Mouse (Mus musculus): ENCODE measurements around the gene Syt6.

Gene Syt6

DNA sequence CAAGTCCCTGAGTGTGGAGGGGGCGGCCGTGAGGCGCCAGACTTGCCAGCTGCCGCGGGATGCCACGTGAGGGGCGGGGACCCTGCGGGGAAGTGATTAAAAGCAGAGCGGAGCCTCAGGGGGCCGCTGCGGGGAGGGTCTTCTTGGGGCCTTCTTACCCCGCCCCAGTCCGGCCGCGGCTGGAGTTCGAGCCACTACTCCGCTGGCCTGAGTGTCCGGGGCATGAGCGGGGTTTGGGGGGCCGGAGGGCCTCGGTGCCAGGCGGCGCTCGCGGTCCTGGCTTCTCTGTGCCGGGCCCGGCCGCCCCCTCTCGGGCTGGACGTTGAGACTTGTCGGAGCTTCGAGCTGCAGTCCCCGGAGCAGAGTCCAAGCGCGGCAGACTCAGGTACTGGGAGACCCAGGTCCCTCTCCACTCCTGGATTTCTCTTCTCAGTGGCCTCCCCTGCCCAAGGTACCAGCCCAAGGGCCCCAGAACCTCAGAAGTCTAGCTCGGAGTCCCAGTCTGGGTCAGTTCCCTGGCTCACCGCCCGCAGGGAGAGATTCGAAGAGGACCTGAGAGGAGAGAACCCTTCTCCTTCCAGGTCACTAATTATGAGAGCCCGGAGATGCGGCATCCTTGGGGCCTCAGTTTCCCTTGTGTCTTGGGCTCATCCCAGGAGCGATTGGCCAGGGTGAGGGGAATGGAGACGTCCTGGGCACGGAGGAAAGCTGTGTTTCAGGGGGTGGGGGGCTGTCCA is at the start of gene Syt6:
Gene Syt6 (plus strand): TSS at position 76 of the 737 bp plus-strand sequence.
- peak; percentile 29 for DNase-seq (ENCODE audit: low spot score)

DNA sequence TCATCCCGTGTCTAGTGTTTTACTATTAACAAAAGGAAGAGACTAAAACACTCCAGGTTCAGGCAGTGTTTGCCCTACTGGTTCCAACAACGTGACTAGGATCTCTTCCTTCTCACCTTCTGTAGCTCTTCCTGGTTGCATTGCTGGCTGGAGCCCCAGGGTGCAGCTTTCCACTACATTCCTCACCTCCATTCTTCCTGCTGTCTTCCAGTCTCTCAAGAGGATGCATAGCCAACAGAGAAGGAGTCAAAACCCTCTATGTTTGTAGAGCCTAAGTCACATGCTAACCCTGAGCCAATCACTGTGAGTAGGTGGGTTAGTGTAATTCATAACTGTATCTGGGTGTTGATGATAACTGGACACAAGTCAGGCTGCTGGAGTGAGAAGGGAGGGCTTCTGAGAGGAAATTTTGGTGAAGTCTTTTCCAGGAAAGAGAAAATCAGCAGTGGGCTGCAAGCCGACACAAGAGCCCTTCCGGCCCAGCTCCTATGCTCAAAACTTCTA is 48.8 kb upstream of the Syt6 start:
- no peak for DNase-seq (ENCODE audit: low spot score)

DNA sequence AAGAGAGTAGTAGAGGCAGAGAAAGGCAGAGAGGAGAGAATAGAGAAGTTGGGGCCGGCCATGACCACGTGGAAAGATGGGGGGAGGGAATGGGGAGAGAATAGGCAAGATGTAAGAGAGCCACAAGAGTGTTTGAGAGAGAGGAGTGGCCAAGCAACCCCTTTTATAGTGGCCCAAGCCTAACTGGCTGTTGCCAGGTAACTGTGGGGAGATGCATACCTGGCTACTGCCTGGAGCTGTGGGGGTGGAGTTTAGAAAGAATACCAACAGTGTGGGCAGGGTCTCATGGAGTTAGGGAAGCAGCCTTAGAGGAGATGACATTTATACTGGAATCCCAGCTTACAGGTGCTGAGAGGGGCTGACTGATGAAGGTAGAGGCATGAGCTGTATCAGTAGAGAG is 48.2 kb upstream of the Syt6 start:
- no peak for DNase-seq (ENCODE audit: low spot score)

DNA sequence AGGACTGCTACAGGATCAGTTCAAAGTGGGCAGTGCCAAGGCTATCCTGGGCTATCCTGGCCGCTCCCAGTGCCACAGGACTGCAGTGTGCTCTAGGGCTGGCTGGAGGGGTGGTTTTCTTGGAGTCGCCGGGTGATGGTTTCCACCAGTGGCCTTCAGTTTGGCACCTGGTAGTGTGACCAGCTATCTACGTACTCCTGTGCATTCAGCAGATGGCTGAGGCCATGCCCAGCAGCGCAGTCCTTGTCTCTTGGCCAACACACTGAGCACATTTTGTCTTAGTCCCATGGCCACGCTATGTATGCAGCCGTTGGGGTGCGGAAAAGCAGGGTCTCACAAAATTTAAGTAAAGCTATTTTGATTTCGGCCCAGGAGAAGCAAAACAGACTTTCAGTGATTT is 41.0 kb upstream of the Syt6 start:
- no peak for DNase-seq (ENCODE audit: low spot score)

DNA sequence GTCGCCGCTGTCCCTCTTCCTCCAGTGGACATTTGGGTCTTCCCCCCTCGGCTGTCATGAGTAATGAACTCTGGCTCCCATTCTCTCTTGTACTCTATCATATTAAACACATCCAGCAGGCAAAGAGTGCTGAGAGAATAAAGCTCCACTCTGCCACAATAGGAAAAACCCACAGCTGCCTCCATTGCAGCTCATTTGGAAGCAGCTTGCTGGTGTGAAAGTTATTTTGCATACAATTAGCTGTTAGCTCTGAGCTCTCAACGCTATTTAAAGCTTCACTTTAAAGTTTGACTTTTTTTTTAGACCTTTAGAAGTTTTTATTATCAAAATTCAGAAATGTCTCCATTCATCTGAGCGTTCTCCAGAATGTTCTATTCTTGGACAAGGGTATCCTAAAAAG is 39.8 kb upstream of the Syt6 start:
- DNase-seq (ENCODE audit: low spot score), result no peak

DNA sequence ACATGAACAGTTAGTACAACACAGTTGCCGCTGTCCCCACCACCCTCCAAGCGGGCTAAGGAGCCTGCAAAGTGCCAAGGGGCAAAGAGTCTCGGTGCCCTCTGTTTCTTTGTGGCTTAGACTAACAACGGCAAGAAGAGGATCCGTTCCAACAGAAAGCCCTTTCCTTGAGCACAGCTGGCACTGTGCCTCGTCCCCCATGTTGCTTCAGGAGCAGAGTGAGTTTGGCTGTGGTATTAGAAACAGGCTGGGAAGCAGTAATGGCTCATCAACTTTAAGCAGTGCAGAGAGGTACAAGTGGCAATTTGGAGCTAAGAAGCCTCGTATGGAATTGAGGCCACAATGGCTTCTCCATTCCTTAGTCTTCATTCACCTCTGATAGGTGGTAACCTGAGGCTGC is 35.9 kb upstream of the Syt6 start:
- no peak for DNase-seq (ENCODE audit: low spot score)

DNA sequence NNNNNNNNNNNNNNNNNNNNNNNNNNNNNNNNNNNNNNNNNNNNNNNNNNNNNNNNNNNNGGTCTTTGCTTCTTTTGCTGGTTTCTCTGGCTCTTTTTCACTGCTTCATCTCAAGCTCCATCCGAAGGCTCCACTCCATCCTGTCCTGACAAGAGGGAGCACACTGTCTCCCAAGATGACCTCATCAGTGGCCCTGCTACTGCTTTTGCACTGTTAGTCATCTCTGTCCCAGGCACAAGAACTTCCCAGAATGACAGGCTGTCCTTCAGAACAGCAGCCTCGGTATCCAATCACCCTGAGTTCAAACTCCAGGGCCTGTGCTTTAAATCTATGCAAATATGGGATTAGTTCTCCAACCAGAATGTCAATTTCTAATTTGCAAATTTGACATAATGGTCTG is 28.9 kb upstream of the Syt6 start:
- no peak for DNase-seq (ENCODE audit: low spot score)

DNA sequence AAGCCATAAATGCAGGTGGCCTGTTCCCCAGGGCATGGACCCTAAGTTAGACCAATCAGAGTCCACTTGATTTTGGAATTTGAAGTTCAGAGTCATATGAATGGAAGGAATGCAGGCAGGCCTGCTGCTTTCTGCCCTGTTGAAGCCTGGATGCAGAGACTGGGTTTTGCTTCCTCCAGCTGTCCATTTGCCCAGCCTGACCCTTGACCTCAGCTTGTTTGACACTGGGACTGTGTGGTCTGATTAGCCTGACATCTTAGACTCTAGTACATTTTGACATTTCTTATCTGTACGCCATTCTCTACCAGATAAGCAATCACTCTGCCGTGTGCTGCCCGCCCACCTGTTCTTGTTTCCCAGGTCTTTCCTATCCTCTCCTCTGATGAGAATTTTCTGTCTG is 28.4 kb upstream of the Syt6 start:
- DNase-seq (ENCODE audit: low spot score), result no peak

DNA sequence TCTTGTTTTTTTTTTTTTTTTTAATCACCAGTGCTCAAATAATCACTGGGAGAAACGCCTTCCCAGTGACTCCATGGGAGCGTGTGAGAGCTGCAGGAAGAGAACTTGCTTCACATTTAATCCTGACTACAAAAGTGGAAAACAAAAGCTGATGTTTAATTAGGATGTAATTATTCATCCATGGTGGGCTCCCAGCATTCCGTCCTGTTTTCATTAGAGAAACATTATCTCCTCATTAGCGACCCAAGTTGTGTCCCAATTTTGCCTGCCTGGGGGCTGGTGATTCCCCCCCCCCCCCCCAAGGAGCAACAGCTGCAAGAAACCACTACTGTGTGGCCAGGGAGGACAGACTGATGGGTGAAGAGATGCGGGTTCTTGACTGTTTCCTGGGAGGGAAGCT is 24.8 kb upstream of the Syt6 start:
- no peak for DNase-seq (ENCODE audit: low spot score)

DNA sequence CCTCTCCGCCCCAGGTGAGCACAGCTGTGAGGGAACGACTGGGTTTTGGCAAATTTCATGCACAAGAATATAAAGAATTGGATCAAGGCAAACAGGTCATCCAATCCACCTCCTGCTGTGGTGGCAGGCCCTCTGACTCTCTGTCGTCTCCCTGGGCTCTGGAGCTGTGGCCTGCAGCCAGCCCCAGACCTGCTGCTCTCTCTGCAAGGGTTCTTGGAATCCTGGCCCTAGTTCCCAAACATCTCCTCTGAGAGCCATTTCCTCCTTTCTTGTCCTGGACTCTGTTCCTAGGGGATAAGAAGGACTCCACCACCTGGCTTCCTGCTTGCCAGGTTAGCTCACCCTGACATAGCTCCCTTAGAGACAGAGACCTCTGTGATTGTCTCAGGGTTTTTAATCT is 7.8 kb upstream of the Syt6 start:
- no peak for DNase-seq (ENCODE audit: low spot score)

DNA sequence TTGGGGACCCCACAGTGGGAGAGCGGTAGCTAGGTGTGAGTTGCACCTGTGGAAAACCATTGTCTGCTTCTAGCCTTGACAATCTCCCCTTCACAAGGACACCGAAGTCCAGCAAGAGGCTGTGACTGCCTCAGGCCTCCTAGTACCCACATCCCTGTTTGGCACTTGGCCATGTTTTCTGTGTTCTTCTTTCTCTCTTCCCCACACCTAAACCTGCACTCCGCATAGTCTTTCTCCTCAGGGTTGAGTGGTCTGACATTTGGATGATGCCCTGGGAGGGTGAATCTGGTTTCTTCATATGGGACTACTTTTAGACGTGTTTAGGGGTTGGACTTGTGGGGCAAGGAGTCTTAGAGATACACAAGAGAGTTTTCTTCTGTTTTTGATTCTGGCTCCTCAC is 2.5 kb upstream of the Syt6 start:
- DNase-seq (ENCODE audit: low spot score), result no peak

DNA sequence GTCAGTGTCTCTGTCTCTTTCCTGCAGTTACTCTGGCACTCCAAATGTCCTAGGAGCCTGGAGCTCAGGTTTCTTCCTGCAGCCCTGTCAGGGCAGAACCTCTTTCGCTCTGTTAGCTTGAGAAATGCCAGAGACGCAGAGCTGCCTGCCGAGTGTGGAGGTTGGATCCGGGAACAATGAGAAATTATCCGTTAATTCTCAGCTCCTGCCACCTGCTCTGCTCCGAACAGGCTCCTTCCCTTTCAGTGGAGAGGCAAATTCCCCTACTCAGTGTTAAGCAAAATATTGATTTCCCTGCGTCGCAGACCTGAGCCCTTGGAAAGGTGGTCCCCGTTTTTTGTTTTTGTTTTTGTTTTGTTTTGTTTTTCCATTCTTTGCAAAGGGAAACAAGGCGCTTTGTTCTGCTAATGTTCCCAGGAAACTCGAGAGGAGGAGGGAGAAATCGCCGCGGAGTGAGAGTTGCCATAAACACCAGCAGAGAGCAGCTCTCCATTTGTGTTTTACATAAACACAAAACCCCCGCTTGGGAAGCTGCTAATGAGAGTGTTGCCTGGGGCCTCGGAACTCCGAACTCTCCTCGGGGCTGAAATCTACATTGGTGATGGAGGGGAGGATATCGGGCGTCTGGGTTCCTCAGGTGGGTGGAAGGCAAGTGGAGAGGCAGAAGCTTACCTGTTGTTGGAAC is 1.8 kb upstream of the Syt6 start:
- DNase-seq (ENCODE audit: low spot score), result peak; percentile 27

DNA sequence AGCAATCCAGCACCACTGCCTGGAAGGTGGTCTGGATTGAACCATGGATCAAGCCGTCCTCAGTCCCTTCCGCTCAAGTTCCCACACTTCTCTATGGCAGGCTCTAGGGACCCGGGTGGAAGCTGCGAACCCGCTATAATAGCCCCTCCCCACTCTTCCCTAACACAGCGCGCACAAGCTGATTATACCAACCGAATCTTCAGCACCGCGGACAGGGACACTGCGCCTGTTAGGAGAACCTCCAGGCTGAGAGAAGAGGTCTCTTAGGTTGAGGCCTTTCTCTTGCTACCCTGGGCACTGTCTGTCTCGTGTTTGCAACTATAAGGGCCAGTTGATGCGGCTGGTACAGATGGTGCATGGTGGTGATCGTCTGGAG is 1.3 kb upstream of the Syt6 start:
- peak; percentile 95 for DNase-seq (ENCODE audit: low spot score)

DNA sequence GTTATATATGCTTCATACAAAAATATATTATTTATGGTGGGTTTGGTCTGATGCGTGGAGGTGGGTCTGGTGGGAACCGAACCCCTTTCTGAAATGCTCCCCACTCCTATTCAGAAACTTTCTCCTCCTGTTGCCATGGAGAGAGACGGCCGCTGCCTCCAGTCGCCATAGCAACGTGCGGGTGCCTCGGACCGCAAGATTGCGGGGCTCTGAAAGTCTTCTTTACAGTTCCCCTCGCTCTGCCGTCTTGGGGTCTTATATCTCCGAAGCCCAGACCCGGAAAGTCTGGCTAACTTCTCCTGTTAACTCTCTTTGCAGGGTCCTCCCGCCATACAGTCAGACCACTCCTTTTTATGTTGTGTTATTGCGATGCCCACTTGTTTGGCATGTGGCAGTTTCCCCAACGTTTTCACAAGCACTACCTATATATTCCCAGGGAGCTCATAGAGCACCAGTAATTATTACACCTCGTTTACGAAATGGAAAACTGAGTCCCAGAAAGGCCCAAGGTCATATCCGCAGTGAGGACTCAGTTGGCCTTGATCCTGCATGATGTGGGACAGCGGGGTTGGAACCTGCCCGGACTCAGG is 370 bp upstream of the Syt6 start:
- DNase-seq (ENCODE audit: low spot score), result peak; percentile 23

DNA sequence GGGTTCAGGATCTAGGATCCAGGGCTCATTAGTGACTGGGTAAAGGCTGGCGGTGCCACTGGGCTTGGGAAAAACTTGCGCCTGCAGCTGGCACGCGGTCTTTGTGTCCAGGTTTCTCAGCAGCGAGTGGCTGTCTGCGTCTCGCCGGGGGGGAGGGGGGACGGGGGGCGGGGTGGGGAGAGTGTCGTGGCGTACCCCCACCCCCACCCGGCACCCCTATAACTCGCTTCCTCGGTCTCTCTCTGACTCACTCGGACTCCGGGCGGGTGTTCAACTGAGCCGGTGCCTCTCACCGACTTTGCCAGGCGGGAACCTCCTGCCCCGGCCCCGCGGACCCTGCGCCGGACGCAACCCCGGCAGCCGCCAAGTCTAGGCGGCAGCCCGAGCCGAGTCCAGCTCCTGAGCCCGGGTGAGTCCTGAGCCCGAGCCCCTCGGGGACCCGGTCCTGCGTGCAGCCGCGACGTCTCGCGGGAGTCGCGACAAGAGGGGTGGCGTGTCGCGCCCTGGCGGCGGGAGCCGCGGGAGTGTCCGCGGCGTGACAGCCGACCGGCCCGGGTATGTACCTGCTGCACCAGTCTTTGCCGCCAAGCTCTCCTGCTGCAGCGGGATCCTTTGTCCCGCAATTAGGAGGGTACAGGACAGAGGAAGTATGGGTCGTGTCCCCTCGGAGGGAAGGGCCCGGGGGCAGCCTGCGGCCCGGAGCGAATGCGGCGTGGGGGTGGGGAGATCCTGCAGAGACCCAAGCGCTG is 1.0 kb downstream of the Syt6 start:
- peak; percentile 38 for DNase-seq (ENCODE audit: low spot score)

DNA sequence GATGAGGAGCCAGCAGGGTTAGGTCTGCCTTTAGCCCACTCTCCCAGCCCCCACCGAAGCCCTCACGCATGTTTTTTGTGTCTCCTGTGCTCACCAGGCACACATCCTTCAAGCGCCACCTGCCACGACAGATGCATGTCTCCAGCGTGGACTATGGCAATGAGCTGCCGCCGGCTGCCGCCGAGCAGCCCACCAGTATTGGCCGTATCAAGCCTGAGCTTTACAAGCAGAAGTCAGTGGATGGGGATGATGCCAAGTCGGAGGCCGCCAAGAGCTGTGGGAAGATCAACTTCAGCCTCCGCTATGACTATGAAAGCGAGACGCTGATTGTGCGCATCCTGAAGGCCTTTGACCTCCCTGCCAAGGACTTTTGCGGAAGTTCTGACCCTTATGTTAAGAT is 12.1 kb downstream of the Syt6 start:
- DNase-seq (ENCODE audit: low spot score), result no peak

DNA sequence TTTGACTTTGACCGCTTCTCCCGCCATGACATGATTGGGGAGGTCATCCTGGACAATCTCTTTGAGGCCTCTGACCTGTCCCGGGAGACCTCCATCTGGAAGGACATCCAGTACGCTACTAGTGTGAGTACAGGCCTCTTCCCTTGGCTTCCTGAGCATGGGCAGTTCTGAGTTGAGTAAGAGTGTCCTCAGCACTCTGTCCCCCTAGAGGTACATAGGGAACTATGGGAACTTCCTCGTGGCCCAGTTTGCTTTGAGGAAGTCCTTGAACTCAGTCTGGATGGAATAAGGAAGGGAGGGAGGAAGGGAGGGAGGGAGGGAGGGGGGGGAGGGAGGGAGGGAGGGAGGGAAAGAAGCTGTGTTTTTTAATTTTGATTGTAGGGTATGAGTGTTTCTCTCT is 12.6 kb downstream of the Syt6 start:
- DNase-seq (ENCODE audit: low spot score), result no peak

DNA sequence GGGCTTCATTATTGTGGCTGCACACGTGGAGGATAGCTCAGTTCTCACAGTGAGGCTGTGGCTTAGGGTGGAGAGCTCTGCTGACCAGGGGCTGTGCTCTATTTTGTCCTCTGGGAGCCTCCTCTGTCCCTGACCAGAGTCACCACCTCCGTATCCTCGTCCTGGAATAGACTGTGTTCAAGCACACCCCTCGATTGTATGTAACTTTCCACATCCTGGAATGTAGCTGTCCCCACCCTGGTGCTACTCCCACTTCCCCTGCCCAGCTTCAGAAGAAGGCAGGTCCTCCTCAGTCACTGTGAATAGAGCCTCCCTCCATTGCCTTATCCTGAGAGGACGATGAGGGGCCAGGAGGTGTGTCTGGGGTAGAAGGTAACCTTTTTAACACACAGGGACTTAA is 14.6 kb downstream of the Syt6 start:
- no peak for DNase-seq (ENCODE audit: low spot score)

DNA sequence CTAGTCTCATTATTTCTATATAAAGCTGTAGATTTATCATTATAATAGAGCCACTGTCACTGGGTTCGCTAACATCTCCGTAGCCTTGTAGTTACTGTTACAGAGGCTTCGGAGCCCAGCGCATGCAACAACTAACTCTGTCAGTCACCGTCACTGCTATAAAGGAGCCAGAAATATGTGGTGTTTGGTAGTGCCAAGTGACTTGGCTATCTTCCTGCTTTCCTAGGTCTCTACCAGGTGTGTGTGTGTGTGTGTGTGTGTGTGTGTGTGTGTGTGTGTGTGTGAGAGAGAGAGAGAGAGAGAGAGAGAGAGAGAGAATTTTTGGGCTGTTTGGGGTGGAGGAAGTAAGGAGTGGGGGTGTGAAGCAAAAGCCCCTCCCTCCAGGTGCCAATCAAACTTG is 17.6 kb downstream of the Syt6 start:
- DNase-seq (ENCODE audit: low spot score), result no peak

DNA sequence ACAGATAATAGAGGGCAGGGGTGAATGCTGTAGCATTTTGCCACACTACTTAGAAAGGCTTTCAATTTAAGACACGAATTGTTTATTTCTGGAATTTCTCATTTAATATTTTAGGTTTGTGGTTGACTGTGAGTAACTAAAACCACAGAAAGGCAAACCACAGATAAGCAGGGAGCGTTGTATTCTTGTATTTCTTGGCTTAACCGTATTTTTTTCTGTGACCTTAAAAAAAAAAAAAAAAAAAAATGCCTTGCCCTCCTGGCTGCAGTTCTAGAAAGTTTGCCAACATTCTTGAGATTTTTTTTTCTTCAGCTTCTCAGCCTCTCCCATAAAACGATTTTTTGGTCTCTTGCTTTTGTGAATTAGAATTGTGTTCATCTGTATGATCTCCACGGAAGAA is 18.6 kb downstream of the Syt6 start:
- DNase-seq (ENCODE audit: low spot score), result no peak

DNA sequence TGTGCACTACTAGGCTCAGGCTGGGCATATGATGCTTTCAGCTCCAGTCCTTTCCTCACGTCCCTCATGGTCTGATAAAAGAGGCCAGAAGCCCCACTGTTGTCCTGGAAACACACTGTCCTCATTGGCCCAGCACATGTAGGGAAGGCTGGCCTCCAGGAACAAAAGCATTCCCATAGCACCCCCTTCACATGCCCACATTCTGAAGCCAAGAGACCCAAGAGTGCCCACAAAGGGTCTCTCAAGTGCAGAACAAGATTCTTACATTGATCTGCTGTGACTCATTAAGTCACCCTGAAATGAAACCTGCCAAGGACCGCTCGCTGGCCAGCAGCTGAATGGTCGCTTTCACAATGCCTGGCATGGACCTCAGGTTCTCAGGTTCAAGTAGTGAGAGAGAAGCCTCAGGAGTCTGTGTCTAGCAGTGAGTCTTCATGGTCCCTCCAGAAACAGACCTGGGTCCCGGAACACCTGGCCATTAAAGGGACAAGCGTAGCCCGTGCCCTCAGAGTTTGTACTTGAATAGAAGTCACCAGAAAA is 20.3 kb downstream of the Syt6 start:
- no peak for DNase-seq (ENCODE audit: low spot score)

DNA sequence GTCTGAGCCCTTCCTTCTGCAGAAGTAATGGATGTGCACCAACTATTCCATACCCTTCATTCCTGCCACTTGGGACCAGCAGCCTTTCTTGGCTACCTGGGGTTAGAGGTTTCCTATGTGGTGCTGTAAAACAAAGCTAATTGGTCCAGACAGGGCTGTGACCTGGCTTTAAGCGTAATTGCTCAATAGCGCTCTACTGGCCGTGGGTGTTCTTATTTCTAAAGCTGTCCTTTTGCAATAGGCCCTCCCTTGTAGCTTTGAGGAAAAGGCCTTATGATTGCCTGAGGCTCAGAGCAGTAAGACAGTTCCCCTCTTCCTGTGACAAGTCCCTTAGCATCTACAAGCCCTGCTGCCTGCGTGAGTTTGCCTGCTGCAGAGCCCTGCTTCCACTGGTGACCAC is 22.6 kb downstream of the Syt6 start:
- no peak for DNase-seq (ENCODE audit: low spot score)
